Mouse (Mus musculus): ENCODE measurements at regions not wholly inside any gene's neighbourhood (a gene's known extent, or its start where the extent isn't known, plus 50 kb on each side); places are given as distances from the start of the nearest gene placed in this dataset.
A peak's percentile ranks its signal among the peaks of the same experiment; 100 is the strongest.
"Not testable (repeated sequence)": the region's sequence is repeated elsewhere in the genome, so short reads cannot be mapped to it uniquely, and the experiment has no call there.

DNA sequence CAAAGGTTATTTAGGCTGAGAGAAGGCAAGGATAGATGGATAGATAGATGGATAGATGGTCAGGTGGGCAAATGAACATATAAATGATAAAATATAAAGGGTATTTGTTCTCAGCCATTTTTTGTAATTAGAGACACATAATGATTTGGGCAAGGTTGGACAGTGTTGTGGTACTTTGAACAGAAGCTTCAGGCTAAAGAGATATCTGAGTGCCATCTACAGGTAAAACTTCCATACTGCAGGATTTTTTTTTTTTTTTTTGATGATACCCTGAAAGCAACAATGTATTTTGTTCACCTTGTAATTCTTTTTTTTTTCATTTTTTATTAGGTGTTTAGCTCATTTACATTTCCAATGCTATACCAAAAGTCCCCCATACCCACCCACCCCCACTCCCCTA is 110.1 kb upstream of the Trabd2b start:
- DNase-seq: no peak

DNA sequence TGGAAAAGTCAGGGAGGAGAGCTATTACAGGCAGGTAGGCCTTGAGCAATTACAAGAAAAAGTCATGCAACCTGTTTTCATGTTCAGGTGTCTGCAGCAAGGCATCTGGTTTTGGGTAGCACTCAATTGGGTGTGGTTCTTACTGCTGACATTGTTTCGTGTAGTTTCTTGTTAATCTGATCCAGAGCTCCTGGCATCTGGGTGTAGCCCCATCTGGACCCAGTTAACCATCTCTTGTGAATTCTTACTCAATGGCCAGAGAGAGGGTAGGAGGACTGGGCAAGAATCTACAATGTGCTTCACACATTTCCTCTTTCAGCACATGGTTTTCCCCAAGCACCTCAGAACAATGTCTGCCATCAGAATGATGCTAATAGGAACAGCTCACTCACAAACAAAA is 108.0 kb upstream of the Trabd2b start:
- not testable (repeated sequence) for DNase-seq

DNA sequence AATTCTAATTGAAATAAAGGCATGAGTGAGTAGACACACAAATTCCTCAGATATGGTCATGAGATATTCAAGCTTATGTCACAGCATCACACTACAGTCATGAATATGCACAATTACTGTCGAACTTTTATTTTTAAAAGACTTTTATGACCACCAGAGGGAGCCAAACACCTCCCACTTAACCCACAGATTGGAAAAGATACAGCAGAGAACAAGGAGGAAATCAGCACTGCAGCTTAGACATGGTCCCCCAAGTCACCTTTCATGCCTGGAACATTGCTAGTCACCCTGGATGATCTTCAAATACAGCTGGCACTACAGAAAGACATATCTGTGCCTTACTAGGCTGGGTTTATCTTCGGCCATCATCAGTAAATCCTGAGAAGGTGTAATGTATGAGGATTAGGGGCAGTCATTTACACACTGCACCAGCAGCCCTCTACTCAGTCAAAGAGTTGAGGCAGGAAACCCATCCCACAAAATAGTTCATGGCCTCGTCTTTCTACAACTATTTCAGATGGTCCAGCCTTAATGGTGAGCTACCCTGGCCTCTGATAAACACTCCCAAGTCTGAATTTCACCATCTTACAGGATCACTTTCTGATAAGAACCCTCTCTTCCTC is 106.0 kb upstream of the Trabd2b start:
- peak; percentile 29 for DNase-seq

DNA sequence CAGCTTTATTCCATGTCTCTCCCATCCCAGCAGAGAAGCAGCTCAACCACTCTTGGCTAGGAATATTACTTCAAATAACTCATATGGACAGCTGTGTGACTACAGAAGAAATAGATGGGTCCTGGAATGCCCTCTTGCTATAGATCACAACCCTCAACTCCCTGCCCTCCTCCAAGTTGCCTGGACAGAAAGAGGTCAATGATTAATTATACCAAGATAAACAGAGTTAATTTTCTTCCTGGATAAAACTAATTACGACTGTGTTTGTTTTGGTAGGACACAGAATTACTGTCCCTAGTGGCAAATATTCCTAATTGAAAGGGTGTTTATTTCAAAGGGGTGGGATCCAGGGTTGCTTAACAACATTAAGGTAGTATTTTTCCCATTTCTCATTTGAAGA is 101.9 kb upstream of the Trabd2b start:
- peak; percentile 27 for DNase-seq

DNA sequence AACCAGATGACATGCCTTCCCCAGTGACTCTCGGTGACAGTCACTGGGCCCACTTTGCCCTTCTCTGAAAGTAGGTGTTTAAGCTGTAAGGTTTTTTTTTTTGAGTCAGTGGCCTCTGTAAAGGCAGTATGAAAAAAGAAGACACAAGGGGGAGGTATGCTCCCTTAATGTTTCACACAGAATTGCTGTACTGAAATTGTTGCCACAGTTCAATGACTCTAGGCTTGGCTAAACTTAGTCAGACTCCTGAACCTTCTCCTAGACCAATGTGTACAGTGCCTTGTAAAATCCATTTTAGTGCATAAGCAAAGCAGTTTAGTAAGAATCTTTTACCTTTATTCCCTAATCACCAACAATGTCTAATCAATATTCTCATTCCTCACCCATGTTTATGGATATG is 99.0 kb upstream of the Trabd2b start:
- DNase-seq: no peak

DNA sequence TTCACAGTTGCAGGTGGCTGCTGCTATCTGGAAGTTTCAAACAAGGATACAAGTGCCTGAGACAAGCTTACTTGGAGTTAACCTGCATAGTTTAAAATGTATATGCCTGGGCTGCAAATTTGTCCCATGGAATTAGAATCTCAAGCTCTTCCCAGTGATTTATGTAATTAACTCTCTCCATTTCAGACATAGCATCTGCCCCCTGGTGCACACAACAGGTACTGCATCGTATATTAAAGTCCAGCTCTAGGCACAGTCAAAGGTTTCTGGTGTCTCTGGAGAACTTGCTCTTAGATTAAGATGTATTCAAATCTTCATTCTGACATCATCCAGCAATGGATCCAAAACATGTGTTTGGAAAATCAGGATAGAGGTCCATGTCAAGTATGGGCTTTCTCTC is 98.0 kb upstream of the Trabd2b start:
- DNase-seq: peak; percentile 66

DNA sequence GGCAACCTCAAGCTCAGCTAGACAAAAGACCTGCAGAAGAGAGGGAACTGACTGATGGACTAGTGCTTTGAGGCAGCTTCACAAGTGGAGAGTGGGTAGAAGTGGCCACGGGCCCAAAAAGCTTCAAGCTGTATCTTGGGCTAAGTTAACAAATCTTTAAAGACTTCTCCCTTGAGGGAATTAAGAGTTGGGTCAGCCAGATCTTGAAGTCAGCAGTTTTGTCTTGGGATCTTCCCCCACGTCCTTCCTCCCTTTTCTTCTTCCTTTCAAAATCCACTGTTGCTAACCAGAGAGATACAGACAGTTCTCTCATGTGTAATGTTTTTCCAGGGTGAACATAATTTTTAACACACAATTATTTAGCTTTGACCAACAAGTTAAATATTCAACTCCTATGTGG is 91.5 kb upstream of the Trabd2b start:
- DNase-seq: peak; percentile 24

DNA sequence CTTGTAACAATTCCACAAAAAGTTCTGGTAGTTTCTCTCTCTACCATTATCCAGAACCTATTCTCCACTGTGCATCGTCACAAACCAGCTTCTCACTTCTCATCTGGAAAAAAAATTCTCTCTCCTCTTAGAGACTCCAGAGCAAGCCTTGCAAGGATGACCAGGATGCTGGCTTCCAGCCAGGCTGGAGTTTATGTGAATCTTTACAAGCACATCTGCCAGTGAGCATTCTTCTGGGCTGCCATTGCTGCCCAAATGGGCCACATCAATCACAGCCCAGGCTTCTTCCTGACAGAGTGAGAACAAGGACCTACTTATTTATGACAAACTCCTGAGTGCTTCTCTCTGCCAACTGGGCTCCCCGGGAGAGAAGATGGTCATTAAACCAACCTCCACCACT is 91.0 kb upstream of the Trabd2b start:
- peak; percentile 75 for DNase-seq

DNA sequence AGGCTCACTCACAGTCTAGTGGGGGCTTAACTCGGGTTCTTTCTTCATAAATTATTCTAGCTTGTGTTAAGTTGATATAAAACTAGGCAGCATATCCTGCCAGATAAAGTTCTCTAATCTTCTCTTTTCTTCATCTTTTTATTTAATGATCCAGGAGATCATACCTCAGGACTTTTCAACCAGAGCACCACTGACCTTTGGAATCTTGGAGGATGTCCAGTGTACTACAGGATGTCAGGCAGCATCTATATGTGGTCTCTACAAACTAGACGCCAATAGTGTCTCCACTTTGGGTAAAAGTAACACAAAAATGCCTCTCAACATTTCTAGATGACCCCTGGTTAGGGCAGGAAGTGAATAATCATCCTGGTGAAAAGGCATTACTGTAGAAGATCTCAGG is 89.4 kb upstream of the Trabd2b start:
- DNase-seq: no peak

DNA sequence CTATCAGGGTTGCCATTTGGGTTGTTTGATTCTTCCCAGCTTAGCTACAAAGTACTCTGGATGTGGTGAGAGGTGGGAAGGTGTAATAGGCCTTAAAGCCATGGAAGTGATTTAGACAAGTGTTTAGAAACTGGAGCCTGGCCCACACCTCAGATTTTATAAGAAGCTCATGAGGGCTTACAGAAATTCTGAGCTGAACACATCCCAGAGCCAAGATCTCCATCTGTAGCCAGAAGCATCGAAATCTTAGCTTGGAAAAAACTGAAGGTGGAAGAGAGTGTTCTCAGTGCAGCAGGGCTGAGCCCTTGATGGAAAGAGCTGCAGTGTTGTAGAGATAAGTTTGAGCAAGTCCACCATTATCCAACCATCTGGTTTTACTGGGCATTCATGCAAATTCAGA is 86.4 kb upstream of the Trabd2b start:
- no peak for DNase-seq

DNA sequence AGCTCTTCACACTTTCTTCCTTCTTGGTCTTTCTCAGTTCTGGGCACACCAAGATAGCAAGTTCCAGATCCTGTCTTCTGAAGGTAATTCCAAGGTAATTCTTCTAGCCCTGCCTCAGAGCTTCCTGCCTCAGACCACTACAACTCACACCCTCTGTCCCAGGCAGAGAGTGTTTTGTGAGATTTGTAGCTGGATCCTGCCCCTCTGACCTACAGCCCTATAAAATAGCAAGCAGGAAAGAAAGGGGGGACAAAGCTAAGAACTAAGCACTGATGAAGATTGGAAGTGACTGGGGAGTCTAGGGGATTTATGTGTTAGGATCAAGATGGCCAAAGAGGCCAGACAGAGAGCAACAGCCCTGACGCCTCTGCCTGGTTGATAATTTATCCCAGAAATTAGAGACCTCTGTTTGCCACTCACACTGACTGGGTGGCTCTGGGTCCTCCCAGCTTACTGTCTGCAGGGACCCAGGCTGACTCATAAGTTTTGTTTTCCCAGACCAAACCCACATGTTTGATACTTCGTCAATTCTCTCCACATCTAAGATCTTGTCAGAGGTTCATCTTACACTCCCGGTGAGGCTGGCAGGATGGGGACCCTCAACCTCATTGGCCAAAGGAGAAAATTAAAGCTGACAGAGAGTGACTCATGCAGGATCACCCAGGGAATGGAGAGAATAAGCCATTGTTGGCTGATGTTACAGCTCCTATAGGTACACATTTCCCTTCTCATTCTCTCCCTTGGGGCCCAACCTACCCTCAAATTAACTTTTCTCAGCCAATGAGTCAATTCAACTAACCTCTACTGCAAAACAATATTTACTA is 84.8 kb upstream of the Trabd2b start:
- no peak for DNase-seq

DNA sequence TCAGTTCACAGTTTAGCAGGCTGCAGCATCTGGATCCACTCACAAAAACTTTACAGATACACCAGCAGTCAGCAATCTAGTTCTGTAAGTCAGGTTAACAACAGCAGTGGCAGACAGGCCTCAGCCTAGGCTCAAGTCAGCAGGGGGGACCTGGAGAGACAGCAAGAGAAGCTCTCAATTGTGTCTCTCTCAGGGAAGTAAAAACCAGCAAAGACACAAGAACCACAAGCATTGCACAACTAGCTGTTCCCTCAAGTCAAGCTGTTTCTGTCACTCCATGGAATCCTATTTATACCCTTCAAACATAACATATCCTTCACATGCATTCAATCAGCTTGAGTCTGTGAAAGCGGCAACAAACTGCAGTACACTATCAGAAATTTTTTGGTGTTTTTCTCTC is 76.5 kb upstream of the Trabd2b start:
- DNase-seq: no peak

DNA sequence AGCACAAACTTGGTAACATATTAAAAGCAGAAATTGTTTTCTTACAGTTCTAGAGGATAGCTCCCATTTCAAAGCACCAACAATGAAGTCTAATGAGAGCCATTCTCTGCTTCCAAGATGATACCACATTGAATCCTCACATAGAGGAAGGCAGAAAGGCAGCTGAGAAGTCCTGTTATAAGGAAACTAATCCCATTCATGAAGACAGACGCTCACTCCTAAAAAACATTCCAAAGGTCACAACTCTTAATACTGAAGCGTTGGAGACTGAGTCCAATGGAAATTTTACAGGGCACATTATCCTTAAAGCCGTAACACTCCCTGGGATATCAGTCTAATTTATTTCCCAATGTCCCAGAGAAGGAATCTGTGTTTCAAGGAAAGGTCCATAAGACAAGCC is 75.4 kb upstream of the Trabd2b start:
- DNase-seq: no peak

DNA sequence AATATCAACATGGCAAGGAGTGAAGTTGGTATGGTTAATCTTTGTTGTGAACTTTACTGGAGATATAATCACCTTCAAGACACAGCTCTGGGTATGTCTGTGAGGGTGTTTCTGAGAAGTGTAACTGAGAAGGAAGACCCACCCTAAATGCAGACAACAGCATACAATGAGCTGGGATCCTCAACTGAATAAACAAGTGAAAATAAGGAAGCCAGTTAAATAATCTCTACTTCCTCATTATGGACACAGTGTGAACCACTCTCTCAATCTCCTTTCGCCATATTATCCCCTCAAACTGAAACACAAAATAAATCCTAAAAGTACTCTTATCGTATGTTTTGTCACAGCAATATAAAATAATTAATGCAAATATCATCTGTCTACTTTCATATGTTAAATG is 71.7 kb upstream of the Trabd2b start:
- DNase-seq: no peak

DNA sequence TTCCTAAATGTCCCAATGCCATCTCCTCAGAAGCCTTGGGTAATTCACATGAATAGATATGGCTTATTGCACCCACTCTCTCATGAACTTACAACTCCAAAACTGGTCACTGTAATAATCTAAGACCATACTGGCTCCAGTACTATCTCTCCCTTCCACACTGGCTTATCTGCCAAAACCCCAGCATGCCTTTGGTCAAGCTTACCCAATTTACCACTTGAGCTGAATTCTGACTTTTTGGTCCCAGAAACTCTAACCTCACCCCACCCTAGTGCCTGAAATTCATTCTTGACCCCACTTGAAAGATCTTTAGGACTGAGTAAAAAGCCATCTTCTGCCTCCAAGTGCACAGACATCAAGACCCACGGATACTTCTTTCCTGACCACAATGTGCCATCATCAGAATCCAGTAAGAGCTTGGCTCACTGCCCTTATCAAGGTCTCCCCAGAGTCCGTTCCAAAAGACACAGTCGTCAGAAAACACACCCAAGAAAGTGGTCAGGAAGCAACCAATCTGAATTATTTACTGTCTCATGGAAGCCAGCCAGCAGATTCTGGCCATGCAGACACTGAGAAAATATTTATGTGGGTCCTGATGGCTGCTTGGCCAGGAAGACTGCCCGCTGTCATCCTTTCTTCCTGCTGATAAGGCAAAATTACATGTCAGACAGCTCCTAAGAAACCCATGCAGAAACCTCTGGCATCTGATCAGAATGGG is 70.3 kb upstream of the Trabd2b start:
- peak; percentile 75 for DNase-seq

DNA sequence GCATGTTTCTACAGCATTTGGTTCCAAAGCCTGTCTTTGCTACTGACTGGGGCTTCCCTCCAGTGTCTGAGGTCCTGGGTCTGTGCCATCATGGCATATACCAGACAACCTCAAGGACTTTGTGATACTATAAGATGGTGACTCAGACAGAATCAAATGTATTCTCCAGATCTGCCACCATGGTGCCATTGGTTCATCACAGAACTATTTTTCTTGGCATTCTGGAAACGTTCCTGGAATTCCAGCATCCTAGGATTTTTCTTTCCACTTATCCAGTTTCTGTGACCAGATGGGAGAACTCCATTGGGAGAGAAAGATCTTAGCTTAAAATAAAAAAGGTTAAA is 69.8 kb upstream of the Trabd2b start:
- no peak for DNase-seq

DNA sequence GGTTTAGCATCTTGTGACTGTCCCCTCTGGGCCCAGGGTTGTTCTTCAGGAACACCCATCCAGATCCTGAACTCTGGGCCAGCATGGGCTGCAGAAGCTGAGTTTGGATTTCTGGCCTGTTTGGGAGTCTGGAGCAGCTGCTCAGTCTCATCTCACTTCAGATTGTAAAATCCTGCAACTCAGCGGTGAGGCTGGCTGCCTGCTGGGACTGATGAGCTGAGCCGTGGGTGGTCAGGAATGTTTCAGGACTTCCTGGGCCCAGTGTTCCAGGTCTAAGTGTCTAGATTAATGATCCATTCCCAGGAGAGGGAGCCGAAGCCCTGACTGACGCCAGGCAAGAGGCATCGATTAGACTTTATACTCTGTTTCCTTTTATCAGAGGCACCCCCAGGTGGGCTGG is 66.7 kb upstream of the Trabd2b start:
- peak; percentile 57 for DNase-seq

DNA sequence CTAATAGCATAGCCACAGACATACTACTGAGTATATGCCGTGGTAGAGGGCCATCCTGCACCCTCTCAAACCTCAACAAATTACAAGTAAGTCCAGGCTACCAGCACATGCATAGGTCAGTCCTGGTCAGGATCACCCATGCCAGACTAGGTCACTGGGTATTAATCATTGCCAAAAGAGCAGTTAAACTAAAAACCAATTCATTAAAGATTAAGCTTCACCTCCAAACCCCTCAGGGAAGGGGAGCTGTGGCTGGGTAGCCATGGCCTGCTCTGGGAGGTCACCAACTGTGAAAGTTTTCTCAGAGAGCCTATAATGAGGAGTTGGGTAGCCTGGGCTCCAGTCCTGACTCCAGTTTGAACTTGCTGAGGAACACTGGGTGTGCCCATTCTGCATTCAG is 61.4 kb upstream of the Trabd2b start:
- peak; percentile 55 for DNase-seq

DNA sequence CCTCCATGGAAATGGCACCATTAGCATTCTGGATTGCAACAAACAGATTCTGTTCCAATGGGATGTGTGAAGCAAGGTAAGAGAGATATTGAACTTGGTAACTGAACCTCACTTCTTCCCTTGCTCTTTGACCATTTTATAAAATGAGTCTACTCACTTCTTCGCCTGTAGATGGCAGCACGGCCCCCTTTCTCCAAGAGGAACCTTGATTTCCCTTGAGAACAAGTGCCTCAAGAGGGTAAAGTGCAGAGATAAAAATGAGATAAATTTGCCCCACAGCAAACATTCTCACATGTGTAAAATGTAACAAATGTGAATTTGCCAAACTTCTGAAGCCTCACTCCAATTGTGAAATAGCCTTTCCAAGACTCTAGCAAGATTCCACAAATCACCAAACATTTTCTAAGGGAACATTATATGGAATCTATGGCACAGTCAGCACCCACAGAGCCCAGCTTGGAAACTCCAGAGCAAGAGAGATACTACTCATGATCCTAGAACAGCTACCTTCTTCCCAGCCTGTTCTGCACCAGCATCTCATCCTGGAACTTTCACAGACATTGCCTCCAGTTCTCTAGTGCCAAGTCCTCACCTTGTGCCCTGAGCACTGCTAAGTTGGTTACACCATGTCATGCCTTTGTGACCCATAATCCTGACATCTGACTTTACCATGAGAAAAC is 60.3 kb upstream of the Trabd2b start:
- peak; percentile 81 for DNase-seq

DNA sequence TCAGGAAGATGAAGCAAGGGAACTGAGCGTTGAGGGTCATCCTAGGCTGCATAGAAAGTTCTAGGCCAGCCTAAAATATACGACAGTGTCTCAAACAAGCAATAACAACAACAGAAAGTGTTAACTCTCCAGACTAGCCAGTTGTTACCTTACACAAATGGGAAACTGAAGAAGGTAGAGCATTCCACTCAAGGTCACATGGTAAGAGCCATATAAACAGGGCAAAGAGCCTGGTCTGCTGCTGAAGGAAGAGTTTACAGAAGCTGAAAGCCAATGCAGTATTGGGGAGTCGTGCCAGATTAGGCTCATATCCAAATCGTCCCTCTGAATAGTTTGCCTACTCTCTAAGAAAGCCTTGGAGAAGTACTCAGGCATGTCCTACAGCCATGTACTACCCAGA is 59.6 kb upstream of the Trabd2b start:
- DNase-seq: no peak

DNA sequence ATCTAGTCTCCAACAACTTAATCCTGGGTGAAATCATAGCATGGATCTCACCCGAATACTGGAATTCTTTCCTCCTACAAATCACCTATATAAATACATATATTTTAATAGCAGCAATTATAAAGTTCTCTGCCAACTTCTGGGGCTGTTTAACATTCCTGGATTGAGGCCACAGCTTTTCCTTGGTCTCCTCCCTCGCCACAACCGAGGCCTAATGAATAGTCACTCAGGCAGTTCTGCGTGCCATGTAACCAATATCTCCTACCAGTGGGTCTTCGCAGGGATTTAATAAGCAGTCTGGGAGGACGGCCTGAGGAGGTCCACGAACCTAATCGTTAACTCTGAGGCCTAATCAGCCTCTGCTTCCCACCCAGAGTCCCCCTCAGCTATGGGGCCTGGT is 56.9 kb upstream of the Trabd2b start:
- no peak for DNase-seq

DNA sequence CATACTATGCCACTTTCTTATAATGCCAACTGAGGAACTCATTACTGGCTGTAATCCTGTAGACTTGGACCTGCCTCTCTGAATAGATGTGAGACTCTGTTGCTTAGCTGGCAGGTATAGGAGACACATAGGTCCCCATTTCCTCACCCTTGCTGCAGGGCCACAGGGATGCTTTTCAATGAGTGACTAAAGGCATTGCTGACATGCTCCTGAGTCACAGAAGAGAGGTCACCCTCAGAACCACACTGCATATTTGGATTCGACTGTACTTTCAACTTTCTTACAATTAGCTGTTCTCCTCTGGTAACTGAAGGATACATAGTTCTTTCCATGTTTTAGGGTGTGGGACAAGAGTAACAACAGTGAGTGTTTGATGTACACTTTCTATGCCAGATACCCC is 55.2 kb upstream of the Trabd2b start:
- DNase-seq: no peak

DNA sequence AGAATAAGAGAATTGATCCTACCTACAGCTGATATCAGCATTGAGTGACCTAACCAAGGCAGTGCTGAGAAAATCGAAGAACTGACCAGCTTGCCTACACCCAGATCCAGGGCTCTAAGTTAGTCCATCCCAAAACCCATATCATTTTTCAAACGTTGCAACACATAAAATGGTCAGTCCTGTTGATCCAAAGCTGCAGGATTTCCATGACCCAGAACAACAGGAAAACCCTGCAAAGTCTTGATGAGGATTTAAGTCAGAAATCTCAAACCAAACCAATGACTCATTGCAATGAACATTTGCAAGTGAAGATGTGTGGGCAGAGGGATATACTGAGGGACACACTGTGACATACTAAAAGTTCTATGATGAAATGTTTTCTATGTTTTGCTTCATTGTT is 53.5 kb upstream of the Trabd2b start:
- DNase-seq: no peak
